Mouse (Mus musculus) leukemia stem cell, adult 10-12 weeks (primary cell): ENCODE measurements around the gene Guca1b. TPM values are rescaled to one million over a fixed set of nuclear protein-coding genes. Genes with fewer than 3 reads are reported as not detected.

ENCODE experiments used
- polyA plus RNA-seq: library from polyadenylated mRNA; stranded (reverse); fragments of >175 nt; gene quantifications from 2 replicates; pipeline ENCODE4 v1.2.3, GENCODE M21; 2012; ENCODE audit warnings: low replicate concordance

Guca1b gene
- polyA plus RNA-seq = not detected in 2 replicates

DNA sequence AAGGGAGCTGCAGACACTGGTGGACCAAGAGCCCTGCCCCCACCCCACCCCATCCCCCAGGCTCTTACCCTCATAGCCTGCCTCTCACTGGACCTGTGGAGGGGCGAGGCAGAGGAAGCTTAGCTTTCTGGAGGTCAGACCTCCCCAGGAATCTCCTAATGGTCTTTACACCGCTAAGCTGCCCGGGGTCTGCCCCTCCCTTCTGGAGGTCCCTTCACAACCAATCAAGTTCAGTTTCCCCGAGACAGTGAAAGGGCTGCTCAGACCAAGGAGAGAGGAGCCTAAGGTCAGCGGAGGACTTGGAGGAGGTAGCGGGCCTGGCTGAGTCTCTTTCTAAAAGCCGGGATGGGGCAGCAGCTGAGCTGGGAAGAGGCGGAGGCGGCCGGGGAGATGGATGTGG is at the start of gene Guca1b:
Guca1b (plus strand) TSS at position 249 of the 400 bp plus-strand sequence.

GRCm38 (mm10) chr17:47368401-47369086 is 16.6 kb upstream of the Guca1b start, which contains the start of gene Mrps10:
Mrps10 (plus strand) TSS chr17:47368887.

GRCm38 (mm10) chr17:47400451-47400850 is 15.3 kb downstream of the Guca1b start, which contains the start of gene Guca1a:
Guca1a (minus strand) TSS chr17:47400584.

DNA sequence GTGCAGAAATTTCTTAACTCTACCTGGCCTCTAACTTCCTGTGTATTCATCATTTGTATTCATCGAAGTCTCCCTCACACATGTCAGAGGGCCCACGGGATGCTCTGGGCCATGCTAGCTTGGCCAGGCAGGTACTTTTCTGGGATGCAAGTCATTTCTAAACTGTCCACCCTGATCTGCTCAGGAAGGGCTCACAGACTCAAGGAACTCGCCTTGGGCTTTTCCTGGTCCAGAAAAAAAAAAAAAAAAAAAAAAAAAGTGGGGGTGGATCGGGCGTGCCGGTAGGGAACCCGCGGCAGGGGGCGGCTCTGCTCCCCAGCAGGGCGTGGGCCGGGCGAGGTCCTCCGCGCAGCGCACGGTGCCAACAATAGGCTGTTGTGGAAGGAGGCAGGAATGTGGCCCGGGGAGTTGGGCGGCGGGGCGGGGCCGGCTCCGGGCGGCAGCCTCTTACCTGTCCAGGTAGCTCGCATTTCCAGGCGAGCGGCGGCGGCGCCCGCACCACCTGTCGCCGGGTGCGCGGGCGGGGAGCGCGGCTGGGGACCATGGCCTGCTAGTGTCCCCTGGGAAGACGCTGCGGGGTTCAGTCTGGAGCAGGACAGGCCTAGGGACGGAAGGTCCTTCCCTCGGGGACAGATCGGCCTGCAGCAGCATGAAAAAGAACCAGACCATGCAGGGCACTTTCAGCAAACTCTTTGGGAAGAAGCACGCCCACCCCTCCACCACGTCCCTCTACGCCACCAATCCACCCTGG is 51.1 kb downstream of the Guca1b start, which contains the start of gene AI661453:
AI661453 (plus strand) TSS at position 460 of the 751 bp plus-strand sequence.

GRCm38 (mm10) chr17:47436907-47437547 is 51.8 kb downstream of the Guca1b start, which contains the start of gene 1700001C19Rik:
1700001C19Rik (minus strand) TSS chr17:47437376.

Other genes starting within 250 kb of the Guca1b start
- 10.9 and 19.5 TPM in 2 replicates for gene Mrps10, start 16.5 kb upstream of the Guca1b start, polyA plus RNA-seq
- gene Guca1a, start 15.2 kb downstream of the Guca1b start, polyA plus RNA-seq = 0.92 and 2.2 TPM in 2 replicates
- 0.10 and 0.21 TPM in 2 replicates for gene AI661453, start 51.2 kb downstream of the Guca1b start, polyA plus RNA-seq
- 0.21 TPM in 1 of 2 replicates, not detected in the other for gene 1700001C19Rik, start 52.0 kb downstream of the Guca1b start, polyA plus RNA-seq
- gene Taf8, start 116.9 kb downstream of the Guca1b start, polyA plus RNA-seq = 28.5 and 31.0 TPM in 2 replicates
- gene Ccnd3, start 119.7 kb downstream of the Guca1b start, polyA plus RNA-seq = 391 and 612 TPM in 2 replicates
- gene Bysl, start 226.1 kb downstream of the Guca1b start, polyA plus RNA-seq = 43.6 and 59.9 TPM in 2 replicates
- 1.4 and 7.2 TPM in 2 replicates for gene Med20, start 226.2 kb downstream of the Guca1b start, polyA plus RNA-seq
- gene Gm20517, start 226.2 kb downstream of the Guca1b start, polyA plus RNA-seq = 0.14 TPM in 1 of 2 replicates, not detected in the other
- gene Usp49, start 245.3 kb downstream of the Guca1b start, polyA plus RNA-seq = 27.1 and 34.3 TPM in 2 replicates